Mouse (Mus musculus): ENCODE measurements around the gene Olfr3. TPM values are rescaled to one million over a fixed set of nuclear protein-coding genes. Genes with fewer than 3 reads are reported as not detected.

Gene Olfr3
- polyA plus RNA-seq (2016; fragmentation: Nextera tagmentation; extraction: Ambion mirVana): not detected in 2 replicates

DNA sequence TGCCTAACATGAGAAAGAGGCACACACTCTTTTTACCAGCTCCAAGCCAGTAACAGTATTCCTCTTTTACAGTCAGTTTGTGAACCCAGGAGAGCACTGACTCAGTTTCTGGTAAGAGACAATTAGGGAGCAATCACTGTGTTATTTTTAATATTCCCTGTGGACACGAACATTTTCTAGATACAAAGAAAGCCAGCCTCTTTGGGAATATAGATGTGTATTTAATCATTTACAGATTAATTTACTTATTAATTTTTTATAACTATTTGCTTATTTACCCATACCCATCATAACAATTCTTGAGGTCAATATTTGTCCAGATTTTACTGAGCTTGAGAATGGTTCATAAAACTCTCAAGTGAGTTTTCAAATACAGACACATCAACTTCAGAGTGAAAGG, at the start of gene Olfr3:
TSS of gene Olfr3 (minus strand) at position 101 of the 400 bp plus-strand sequence.
- Histone ChIP-seq H3K4me3 (no peak within 1 kb of the TSS), H3K27ac (no peak within 1 kb of the TSS), H3K27me3 (ENCODE audit: poor library complexity, severe bottlenecking) (no peaks in the 10 kb centered on the region), H3K9me3 (peaks cover 51% of the 10 kb centered on the region), H3K36me3 (replicated peaks) (no peaks in the 10 kb centered on the region), H3K4me1 (no peaks in the 10 kb centered on the region)
- DNase-seq (ENCODE audit: extremely low spot score, low spot score): no peak
- WGBS: 84% methylated on average over 1 of the region's 1 CpGs

GRCm38 (mm10) chr2:36862560-36862959, 45.7 kb upstream of the Olfr3 start, which contains the start of gene Olfr351:
Gene Olfr351, minus strand, starts transcription at chr2:36862660.
- Histone ChIP-seq H3K4me3 (no peak within 1 kb of the TSS), H3K36me3 (replicated peaks) (no peaks in the 10 kb centered on the region), H3K9me3 (peaks cover 39% of the 10 kb centered on the region), H3K27me3 (ENCODE audit: poor library complexity, severe bottlenecking) (no peaks in the 10 kb centered on the region), H3K27ac (no peak within 1 kb of the TSS), H3K4me1 (no peaks in the 10 kb centered on the region)
- WGBS: 90% methylated on average over 1 of the region's 1 CpGs
- no peak for DNase-seq (ENCODE audit: extremely low spot score, low spot score)

- 87% methylated on average over 1 of the region's 1 CpGs for WGBS
- H3K9me3 ChIP-seq: peaks cover 51% of the 10 kb centered on the region
- H3K36me3 ChIP-seq (replicated peaks): no peaks in the 10 kb centered on the region
- no peaks in the 10 kb centered on the region for H3K27me3 ChIP-seq (ENCODE audit: poor library complexity, severe bottlenecking)
- DNase-seq (ENCODE audit: extremely low spot score, low spot score): no peak
- H3K27ac ChIP-seq: no peak within 1 kb of the TSS
- H3K4me1 ChIP-seq: no peaks in the 10 kb centered on the region
- H3K4me3 ChIP-seq: no peak within 1 kb of the TSS
Measured at GRCm38 (mm10) chr2:36846010-36846409, 29.2 kb upstream of the Olfr3 start, which contains the start of gene Olfr350. Gene Olfr350, plus strand, starts transcription at chr2:36846310.

DNA sequence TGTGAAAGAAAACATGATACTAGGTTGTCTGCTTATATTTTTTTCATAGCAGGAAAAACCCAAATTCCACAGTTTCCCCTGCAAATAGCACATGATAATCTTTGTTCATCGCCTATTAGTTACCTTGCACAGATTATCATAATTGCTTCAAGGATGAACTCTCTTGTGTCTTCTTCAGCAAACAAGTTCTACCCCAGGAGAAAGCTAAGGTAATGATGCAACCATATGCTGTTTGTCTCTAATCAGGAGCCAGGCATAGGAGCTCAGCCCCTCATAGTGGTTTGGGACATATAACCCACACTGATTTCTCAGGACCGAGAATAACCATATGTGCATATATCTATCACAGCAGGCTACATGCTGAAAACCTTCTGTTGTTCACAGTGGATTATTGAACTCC, 26.6 kb downstream of the Olfr3 start, which contains the start of gene Olfr50:
TSS of gene Olfr50 (plus strand) at position 301 of the 400 bp plus-strand sequence.
- H3K27me3 ChIP-seq (ENCODE audit: poor library complexity, severe bottlenecking): no peaks in the 10 kb centered on the region
- DNase-seq (ENCODE audit: extremely low spot score, low spot score): no peak
- no peaks in the 10 kb centered on the region for H3K36me3 ChIP-seq (replicated peaks)
- no peak within 1 kb of the TSS for H3K4me3 ChIP-seq
- no peaks in the 10 kb centered on the region for H3K4me1 ChIP-seq
- 88% methylated on average over 2 of the region's 2 CpGs for WGBS
- no peak within 1 kb of the TSS for H3K27ac ChIP-seq
- peaks cover 49% of the 10 kb centered on the region for H3K9me3 ChIP-seq

DNA sequence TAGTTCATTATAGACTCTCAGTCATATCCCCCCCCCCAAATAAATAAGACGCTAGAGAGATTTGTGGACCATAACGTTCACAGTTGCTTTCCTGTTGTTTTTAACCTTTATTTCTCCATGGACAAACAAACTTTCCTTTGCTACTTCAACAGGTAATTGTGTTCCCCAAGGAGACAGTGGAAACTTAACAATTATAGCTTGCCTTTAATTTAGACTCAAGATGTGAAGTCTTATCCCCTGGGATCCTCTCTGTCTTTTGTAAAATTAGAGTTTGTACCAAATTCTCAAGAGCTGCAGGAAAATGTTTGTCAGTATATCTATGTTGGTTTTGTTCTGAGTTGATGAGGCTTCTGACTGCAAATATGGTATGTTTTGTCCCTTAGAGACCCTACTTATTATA, 32.9 kb downstream of the Olfr3 start, which contains the start of gene Olfr348:
TSS of gene Olfr348 (plus strand) at position 301 of the 400 bp plus-strand sequence.
- no peaks in the 10 kb centered on the region for H3K36me3 ChIP-seq (replicated peaks)
- H3K9me3 ChIP-seq: peaks cover 27% of the 10 kb centered on the region
- no peak for DNase-seq (ENCODE audit: extremely low spot score, low spot score)
- H3K27ac ChIP-seq: no peak within 1 kb of the TSS
- no peaks in the 10 kb centered on the region for H3K27me3 ChIP-seq (ENCODE audit: poor library complexity, severe bottlenecking)
- no peaks in the 10 kb centered on the region for H3K4me1 ChIP-seq
- WGBS: 83% methylated on average over 2 of the region's 2 CpGs
- H3K4me3 ChIP-seq: no peak within 1 kb of the TSS

Other genes with a start within 250 kb of the Olfr3 start
- gene Olfr345, start 177.0 kb downstream of the Olfr3 start, polyA plus RNA-seq (2016; fragmentation: Nextera tagmentation; extraction: Ambion mirVana): not detected in 2 replicates
- not detected in 2 replicates for gene Olfr346, start 131.2 kb downstream of the Olfr3 start, polyA plus RNA-seq (2016; fragmentation: Nextera tagmentation; extraction: Ambion mirVana)
- not detected in 2 replicates for gene Olfr347, start 85.1 kb downstream of the Olfr3 start, polyA plus RNA-seq (2016; fragmentation: Nextera tagmentation; extraction: Ambion mirVana)
- gene Olfr348, start 32.8 kb downstream of the Olfr3 start, polyA plus RNA-seq (2016; fragmentation: Nextera tagmentation; extraction: Ambion mirVana): not detected in 2 replicates
- gene Olfr50, start 26.5 kb downstream of the Olfr3 start, polyA plus RNA-seq (2016; fragmentation: Nextera tagmentation; extraction: Ambion mirVana): not detected in 2 replicates
- gene Olfr350, start 29.3 kb upstream of the Olfr3 start, polyA plus RNA-seq (2016; fragmentation: Nextera tagmentation; extraction: Ambion mirVana): not detected in 2 replicates
- gene Olfr351, start 45.6 kb upstream of the Olfr3 start, polyA plus RNA-seq (2016; fragmentation: Nextera tagmentation; extraction: Ambion mirVana): not detected in 2 replicates
- not detected in 2 replicates for gene Olfr352, start 51.4 kb upstream of the Olfr3 start, polyA plus RNA-seq (2016; fragmentation: Nextera tagmentation; extraction: Ambion mirVana)
- not detected in 2 replicates for gene Olfr353, start 75.9 kb upstream of the Olfr3 start, polyA plus RNA-seq (2016; fragmentation: Nextera tagmentation; extraction: Ambion mirVana)
- gene Olfr354, start 88.6 kb upstream of the Olfr3 start, polyA plus RNA-seq (2016; fragmentation: Nextera tagmentation; extraction: Ambion mirVana): not detected in 2 replicates
- gene Olfr355, start 111.9 kb upstream of the Olfr3 start, polyA plus RNA-seq (2016; fragmentation: Nextera tagmentation; extraction: Ambion mirVana): not detected in 2 replicates
- not detected in 2 replicates for gene Olfr356, start 120.1 kb upstream of the Olfr3 start, polyA plus RNA-seq (2016; fragmentation: Nextera tagmentation; extraction: Ambion mirVana)
- not detected in 2 replicates for gene Olfr357, start 176.8 kb upstream of the Olfr3 start, polyA plus RNA-seq (2016; fragmentation: Nextera tagmentation; extraction: Ambion mirVana)
- gene Olfr358, start 192.3 kb upstream of the Olfr3 start, polyA plus RNA-seq (2016; fragmentation: Nextera tagmentation; extraction: Ambion mirVana): not detected in 2 replicates
- not detected in 2 replicates for gene Olfr360, start 248.7 kb upstream of the Olfr3 start, polyA plus RNA-seq (2016; fragmentation: Nextera tagmentation; extraction: Ambion mirVana)